39 mouse cellular contexts compared by ENCODE assay signal in genomic region chr12:111999735-112000134, GRCm38 (mm10). TPM values are rescaled to one million over a fixed set of nuclear protein-coding genes. Genes with fewer than 3 reads are reported as not detected.
"Had no signal": no experiment of that assay in that cellular context is flagged by ENCODE, and none has a peak within 500 bp of the region (broad histone marks: within the 10 kb centered on the region; RNA-seq: fewer than 3 reads in every experiment).

No protein-coding gene starts in this region.

- H3K27ac ChIP-seq: heart, embryonic 13.5 days; heart, embryonic 15.5 days; hindbrain, embryonic 10.5 days; hindbrain, embryonic 12.5 days; hindbrain, embryonic 13.5 days; hindbrain, embryonic 14.5 days; hindbrain, embryonic 15.5 days; hindbrain, postnatal 0 days; intestine, embryonic 15.5 days; kidney, embryonic 15.5 days; kidney, postnatal 0 days; layer of hippocampus, adult 2 months; left cerebral cortex, adult 2 months had no signal

- H3K4me2 ChIP-seq: heart, embryonic 11.5 days; heart, embryonic 13.5 days; heart, embryonic 15.5 days; hindbrain, embryonic 12.5 days; hindbrain, embryonic 13.5 days; hindbrain, embryonic 14.5 days; hindbrain, embryonic 15.5 days; intestine, embryonic 15.5 days; kidney, embryonic 15.5 days had no signal

- H3K9ac ChIP-seq: heart, embryonic 13.5 days; heart, embryonic 15.5 days; hindbrain, embryonic 12.5 days; hindbrain, embryonic 13.5 days; hindbrain, embryonic 14.5 days; hindbrain, embryonic 15.5 days; intestine, embryonic 15.5 days; kidney, embryonic 15.5 days had no signal

- H3K9me3 ChIP-seq: heart, embryonic 13.5 days; heart, embryonic 15.5 days; hindbrain, embryonic 10.5 days; hindbrain, embryonic 12.5 days; hindbrain, embryonic 13.5 days; hindbrain, embryonic 15.5 days; intestine, embryonic 15.5 days had no signal

- H3K27me3 ChIP-seq: heart, embryonic 13.5 days; heart, embryonic 15.5 days; hindbrain, embryonic 12.5 days; hindbrain, embryonic 13.5 days; hindbrain, embryonic 15.5 days; intestine, embryonic 15.5 days; kidney, embryonic 15.5 days had no signal

- DNase-seq: heart, postnatal 10 days; heart, postnatal 14 days; heart, postnatal 36 days; heart, postnatal 4 days; kidney, adult 11 months; kidney, adult 18-20 months; kidney, adult 2 months; kidney, adult 8-10 months; kidney, adult 9 months; kidney, postnatal 10 days; kidney, postnatal 14 days; kidney, postnatal 25 days; kidney, postnatal 36 days; kidney, postnatal 4 days; layer of hippocampus, adult 9-11 months; layer of hippocampus, postnatal 36 days had no signal

- ATAC-seq: hindbrain, embryonic 16.5 days; hindbrain, postnatal 0 days; inflammation-experienced regulatory T-cells, adult 6 months; intestine, embryonic 15.5 days; intestine, embryonic 16.5 days; intestine, postnatal 0 days had no signal

- H3K36me3 ChIP-seq: heart, embryonic 13.5 days; heart, embryonic 15.5 days; hindbrain, embryonic 10.5 days; hindbrain, embryonic 12.5 days; hindbrain, embryonic 13.5 days; hindbrain, embryonic 15.5 days; intestine, embryonic 15.5 days; kidney, embryonic 15.5 days had no signal

- H3K4me3 ChIP-seq: heart, embryonic 13.5 days; heart, embryonic 15.5 days; hindbrain, embryonic 10.5 days; hindbrain, embryonic 12.5 days; hindbrain, embryonic 13.5 days; hindbrain, embryonic 15.5 days; intestine, embryonic 15.5 days; kidney, embryonic 15.5 days; layer of hippocampus, adult 2 months; left cerebral cortex, adult 2 months had no signal

- H3K4me1 ChIP-seq: heart, embryonic 13.5 days; heart, embryonic 15.5 days; hindbrain, embryonic 10.5 days; hindbrain, embryonic 12.5 days; hindbrain, embryonic 13.5 days; hindbrain, embryonic 15.5 days; intestine, embryonic 15.5 days; kidney, embryonic 15.5 days had no signal

RNA-seq across cellular contexts. Expression of gene Rd3l, which starts 18.6 kb away (rescaled TPM):
- polyA plus RNA-seq: hindbrain, embryonic 10.5 days; hindbrain, embryonic 11.5 days; hindbrain, embryonic 12.5 days; hindbrain, embryonic 13.5 days; hindbrain, embryonic 14.5 days; hindbrain, embryonic 15.5 days; hindbrain, embryonic 16.5 days; hindbrain, postnatal 0 days; inflammation-experienced regulatory T-cells, adult 6 months; intestine, embryonic 14.5 days; intestine, embryonic 15.5 days; intestine, embryonic 16.5 days; intestine, postnatal 0 days; kidney, adult 2 months; kidney, embryonic 14.5 days; kidney, embryonic 15.5 days; kidney, embryonic 16.5 days; kidney, postnatal 0 days; large intestine, adult 2 months had no signal

RNA-seq across cellular contexts. Expression of gene Tdrd9, which starts 28.4 kb away (rescaled TPM):
- polyA plus RNA-seq: kidney, adult 2 months had no signal
